Mouse (Mus musculus) olfactory bulb, adult 2 months (tissue): Measurements from ENCODE around the gene Pik3r6.

ENCODE experiments used
- CTCF ChIP-seq: fragments of 200-500 bp; IDR thresholded peaks from 2 replicates; pipeline ENCODE4 v1.5.1; 2012; ENCODE audit warnings: low read depth, mild to moderate bottlenecking, low read length, moderate library complexity; ENCODE audit not compliant: insufficient read depth
- POLR2A ChIP-seq: fragments of 200-500 bp; IDR thresholded peaks from 2 replicates; pipeline ENCODE4 v1.6.1; 2012; ENCODE audit warnings: mild to moderate bottlenecking, low read depth, low read length, moderate library complexity; ENCODE audit not compliant: insufficient read depth

DNA sequence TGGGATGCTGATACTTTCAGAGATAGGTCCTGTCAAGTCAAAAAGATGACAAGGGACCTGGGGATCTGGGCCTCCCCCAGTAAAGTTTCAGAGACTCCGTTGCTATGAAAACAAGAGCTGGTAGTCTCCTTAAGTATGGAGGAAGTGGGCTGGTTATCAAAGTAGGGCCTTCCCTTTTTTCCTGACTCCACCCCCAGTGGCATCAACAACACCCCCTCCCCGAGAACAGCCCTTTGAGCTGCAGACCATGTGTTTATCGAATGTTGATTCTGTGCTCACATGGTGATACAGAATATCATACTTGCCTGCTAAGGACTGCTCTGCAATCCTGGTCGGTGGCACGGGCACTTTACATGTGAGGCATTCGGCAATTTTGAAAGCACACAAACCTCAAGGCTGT, 19.6 kb upstream of the Pik3r6 start:
- TF ChIP-seq POLR2A = no peak
- no peak for TF ChIP-seq CTCF
